Mouse (Mus musculus) lung, postnatal 4 days (tissue): Measurements from ENCODE around the gene Serpina1f.
"Not testable (repeated sequence)": the region's sequence is repeated elsewhere in the genome, so short reads cannot be mapped to it uniquely, and the experiment has no call there.

Experiments used
- DNase-seq, 2 experiments: peaks; one replicate each; pipeline ENCODE4 v3.0.0; 2021

Serpina1f gene

GRCm38 (mm10) chr12:103695429-103695828 lies at the start of gene Serpina1f:
Serpina1f (minus strand) TSS chr12:103695529.
- no peak for DNase-seq

- DNase-seq = not testable (repeated sequence)
Observed at GRCm38 (mm10) chr12:103737791-103738580, 42.7 kb upstream of the Serpina1f start.

- peak in 1 of 2 experiments; percentile 30 for DNase-seq
Observed at GRCm38 (mm10) chr12:103735566-103735965, 40.2 kb upstream of the Serpina1f start.

- DNase-seq = not testable (repeated sequence)
Observed at GRCm38 (mm10) chr12:103735101-103735500, 39.8 kb upstream of the Serpina1f start.

GRCm38 (mm10) chr12:103711537-103711936 lies 16.2 kb upstream of the Serpina1f start:
- DNase-seq = no peak

- no peak for DNase-seq
Observed at GRCm38 (mm10) chr12:103710405-103710804, 15.1 kb upstream of the Serpina1f start.

GRCm38 (mm10) chr12:103706113-103706512 lies 10.8 kb upstream of the Serpina1f start:
- DNase-seq = no peak

- no peak for DNase-seq
Observed at GRCm38 (mm10) chr12:103705547-103705946, 10.2 kb upstream of the Serpina1f start.

- no peak for DNase-seq
Observed at GRCm38 (mm10) chr12:103700144-103700750, 4.9 kb upstream of the Serpina1f start.

- no peak for DNase-seq
Observed at GRCm38 (mm10) chr12:103688221-103688814, 7.0 kb downstream of the Serpina1f start.

- DNase-seq = no peak
Observed at GRCm38 (mm10) chr12:103687021-103687420, 8.3 kb downstream of the Serpina1f start.

- DNase-seq = no peak
Observed at GRCm38 (mm10) chr12:103686050-103686449, 9.3 kb downstream of the Serpina1f start.

GRCm38 (mm10) chr12:103685386-103685785 lies 9.9 kb downstream of the Serpina1f start:
- DNase-seq = no peak

- no peak for DNase-seq
Observed at GRCm38 (mm10) chr12:103683775-103684174, 11.6 kb downstream of the Serpina1f start.

- no peak for DNase-seq
Observed at GRCm38 (mm10) chr12:103681739-103682138, 13.6 kb downstream of the Serpina1f start.

- DNase-seq = no peak
Observed at GRCm38 (mm10) chr12:103681169-103681568, 14.2 kb downstream of the Serpina1f start.

- DNase-seq = not testable (repeated sequence)
Observed at GRCm38 (mm10) chr12:103679853-103680252, 15.5 kb downstream of the Serpina1f start.

- DNase-seq = no peak
Observed at GRCm38 (mm10) chr12:103676039-103676438, 19.3 kb downstream of the Serpina1f start, which contains the start of gene Serpina16. Serpina16 (minus strand) TSS chr12:103676139.

- DNase-seq = peak; percentile 44
Observed at GRCm38 (mm10) chr12:103673179-103673578, 22.1 kb downstream of the Serpina1f start.

- DNase-seq = no peak
Observed at GRCm38 (mm10) chr12:103671483-103671882, 23.8 kb downstream of the Serpina1f start.

- peak in 1 of 2 experiments; percentile 50 for DNase-seq
Observed at GRCm38 (mm10) chr12:103670964-103671363, 24.4 kb downstream of the Serpina1f start.

- peak in 1 of 2 experiments; percentile 41 for DNase-seq
Observed at GRCm38 (mm10) chr12:103670344-103670743, 25.0 kb downstream of the Serpina1f start.

GRCm38 (mm10) chr12:103665286-103665685 lies 30.0 kb downstream of the Serpina1f start:
- DNase-seq = no peak

GRCm38 (mm10) chr12:103662053-103662452 lies 33.3 kb downstream of the Serpina1f start:
- DNase-seq = not testable (repeated sequence)
